Mouse (Mus musculus) thymus, postnatal 4 days (tissue): ENCODE results near the gene Sergef.

Experiments used
- DNase-seq: peaks from one replicate; pipeline ENCODE4 v3.0.0; 2021

Sergef gene

GRCm38 (mm10) chr7:46569509-46569908 is 70.1 kb downstream of the Sergef start:
- DNase-seq, result peak; percentile 74

GRCm38 (mm10) chr7:46566318-46567007 is 73.1 kb downstream of the Sergef start:
- DNase-seq, result no peak

DNA sequence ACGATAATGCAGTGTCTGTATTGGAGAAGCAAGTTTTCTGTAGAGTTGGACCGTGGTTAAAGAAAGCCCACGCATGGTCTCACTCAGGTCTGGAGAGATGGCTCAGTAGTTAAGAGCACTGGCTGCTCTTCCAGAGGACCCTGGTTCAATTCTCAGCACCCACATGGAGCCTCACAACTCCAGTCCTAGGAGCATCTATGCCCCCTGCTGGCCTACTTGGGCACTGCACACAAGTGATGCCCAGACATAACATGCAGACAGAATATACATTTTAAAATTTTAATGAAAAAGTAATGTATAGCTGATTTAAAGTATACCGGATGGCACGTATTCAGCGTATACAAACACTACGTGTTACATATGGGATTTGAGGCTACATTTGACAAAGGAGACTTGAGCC is 74.2 kb downstream of the Sergef start:
- DNase-seq, result peak; percentile 27

GRCm38 (mm10) chr7:46563801-46564200 is 75.8 kb downstream of the Sergef start:
- peak; percentile 48 for DNase-seq

- no peak for DNase-seq
Observed at GRCm38 (mm10) chr7:46560061-46560460, 79.5 kb downstream of the Sergef start.

DNA sequence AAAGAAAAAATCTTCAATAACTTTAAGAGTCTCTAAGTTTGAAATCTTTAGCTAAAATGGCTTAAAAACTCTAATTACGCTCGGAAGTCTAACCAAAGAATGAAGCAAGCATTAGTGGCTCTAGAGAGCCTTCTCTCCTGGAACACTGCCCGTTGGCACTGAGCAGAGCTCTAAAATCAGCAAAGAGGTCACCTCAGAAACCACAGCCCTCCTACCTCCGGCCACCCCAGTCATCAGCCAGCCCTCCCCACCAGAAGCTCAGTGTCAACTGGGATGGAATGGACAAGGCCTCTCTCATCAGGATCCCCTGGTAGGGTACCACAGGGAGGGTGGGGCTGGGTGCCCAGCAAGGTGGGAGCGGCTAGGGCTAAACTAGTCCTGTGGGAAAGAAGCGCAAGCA is 80.0 kb downstream of the Sergef start:
- no peak for DNase-seq

- no peak for DNase-seq
Observed at GRCm38 (mm10) chr7:46559006-46559405, 80.6 kb downstream of the Sergef start.

- no peak for DNase-seq
Observed at GRCm38 (mm10) chr7:46557996-46558395, 81.6 kb downstream of the Sergef start.

- no peak for DNase-seq
Observed at GRCm38 (mm10) chr7:46557387-46557786, 82.2 kb downstream of the Sergef start.

DNA sequence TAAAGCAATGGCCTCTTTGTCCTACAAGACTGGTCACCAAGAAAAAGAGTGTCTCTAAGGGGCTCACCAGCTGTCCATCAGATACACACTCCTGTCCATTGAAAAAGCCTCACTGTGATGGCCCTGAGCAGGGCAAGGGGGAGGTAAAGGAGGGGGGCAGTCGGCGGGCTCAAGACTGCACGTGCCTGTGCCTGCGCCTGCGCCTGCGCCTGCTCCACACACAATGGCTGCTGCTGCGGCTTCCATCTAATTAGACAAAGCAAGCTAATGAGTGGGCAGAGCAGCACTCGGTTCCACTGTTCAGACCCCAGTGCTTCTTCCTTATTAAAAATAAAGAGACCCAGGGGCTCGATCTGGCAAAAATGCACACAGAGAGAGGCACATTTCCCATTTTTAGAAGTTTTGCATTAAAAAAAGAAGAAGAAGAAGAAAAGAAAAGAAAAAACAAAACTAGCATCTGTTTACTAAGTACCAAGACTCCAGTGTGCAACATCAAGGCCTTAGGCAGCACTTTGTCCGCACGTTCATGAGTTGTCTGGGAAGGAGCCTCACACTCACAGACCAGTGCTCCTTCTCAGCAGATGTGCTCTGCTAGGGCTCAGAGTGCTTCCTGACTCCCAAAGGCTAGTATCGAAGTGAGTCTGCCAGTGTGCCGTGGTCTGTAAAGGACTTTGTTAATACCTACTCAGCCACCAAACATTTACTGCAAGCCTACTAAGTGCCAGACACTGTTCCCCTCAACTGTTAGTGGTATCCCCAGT is 83.1 kb downstream of the Sergef start:
- no peak for DNase-seq

- DNase-seq, result no peak
Observed at GRCm38 (mm10) chr7:46555731-46556130, 83.9 kb downstream of the Sergef start.

DNA sequence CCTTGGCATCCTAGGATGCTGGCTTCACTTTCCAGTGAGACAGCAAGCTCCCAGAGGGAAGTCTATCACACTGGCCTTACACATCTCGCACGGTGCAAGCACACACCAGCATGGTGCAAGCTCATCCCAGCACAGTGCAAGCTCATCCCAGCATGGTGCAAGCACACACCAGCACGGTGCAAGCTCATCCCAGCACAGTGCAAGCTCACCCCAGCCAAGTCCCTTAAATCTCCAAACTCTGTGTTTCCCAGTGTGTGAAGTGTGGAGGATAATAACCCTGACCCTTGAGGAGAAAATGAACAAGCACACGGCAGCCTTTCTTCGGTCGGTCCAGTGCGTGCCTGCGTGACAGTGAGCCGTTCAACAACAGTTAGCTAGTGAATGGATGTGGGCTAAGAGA is 84.8 kb downstream of the Sergef start:
- no peak for DNase-seq

DNA sequence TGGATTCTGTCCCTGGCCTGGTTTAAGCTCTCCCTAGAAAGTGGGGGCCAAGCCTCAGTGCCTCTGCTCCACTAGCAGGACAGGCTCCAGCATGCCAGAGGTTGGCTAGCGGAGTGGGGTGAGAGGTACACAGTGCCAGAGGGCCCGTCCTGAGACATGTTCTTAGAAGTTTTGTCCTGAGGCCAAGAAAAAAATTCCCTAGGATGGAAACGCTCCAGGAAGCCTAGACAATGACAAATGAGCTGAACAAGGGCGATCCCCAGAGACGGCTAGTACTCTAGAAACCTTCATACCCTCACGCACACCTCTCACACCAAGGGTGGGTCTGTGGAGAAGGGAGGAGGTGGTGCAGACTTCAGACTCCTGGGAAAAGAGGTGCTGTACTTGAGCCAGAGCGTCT is 85.6 kb downstream of the Sergef start:
- no peak for DNase-seq

DNA sequence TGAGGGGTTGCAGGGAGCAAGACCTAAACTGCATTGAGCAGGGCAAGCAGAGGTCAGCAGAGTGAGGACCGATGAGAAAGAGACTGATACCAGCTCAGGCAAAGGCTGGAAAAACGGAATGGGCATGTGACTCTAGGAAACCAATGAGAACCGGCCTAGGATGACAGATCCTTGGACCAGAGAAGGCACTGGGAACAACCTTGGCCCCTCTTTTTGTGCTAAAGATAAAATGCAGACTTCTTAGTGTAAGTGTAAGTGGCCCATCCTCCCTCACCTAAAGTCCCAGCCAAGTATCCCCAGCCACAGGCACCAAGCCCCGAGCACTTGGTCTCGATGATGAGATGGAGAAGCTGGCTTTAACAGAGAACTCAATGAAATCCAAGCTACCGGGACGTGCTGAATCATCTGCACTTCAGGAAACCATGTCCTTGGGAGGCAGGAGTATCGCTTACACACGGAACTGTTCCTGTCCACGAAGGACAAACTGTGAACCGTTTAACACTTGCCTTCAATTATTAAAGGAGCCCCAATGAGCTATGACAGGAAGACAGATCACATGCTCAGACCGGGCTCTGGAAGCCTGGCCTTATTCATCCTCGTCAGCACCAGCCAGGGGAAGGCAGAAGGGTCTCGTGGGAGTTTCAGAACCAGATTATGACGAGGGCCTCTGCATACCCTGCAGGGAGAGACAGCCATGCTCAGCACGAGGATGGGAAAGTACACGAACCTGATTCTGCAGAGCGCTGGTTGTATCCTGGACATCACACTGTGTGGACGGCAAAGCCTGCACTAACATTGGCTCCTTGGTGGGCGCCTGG is 87.5 kb downstream of the Sergef start:
- no peak for DNase-seq

DNA sequence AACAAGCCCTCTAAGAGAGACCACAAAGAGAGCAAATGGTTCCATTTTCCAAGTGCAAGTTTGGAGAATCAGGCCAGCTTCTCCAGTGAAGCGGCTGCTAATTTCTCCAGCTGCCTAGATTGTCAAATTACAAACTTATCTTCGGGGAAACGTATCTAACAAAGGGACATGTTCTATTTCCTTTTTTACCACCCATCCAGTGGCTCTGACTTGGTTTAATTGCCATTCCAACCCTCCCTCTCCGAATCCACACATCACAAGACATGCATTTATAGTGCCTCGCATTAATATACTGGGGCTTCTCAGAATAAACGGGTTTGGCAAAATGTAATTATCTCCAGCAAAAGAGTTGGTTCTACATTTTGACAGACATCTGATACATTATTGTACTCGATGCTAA is 88.4 kb downstream of the Sergef start:
- no peak for DNase-seq

- DNase-seq, result no peak
Observed at GRCm38 (mm10) chr7:46548124-46548523, 91.5 kb downstream of the Sergef start.

DNA sequence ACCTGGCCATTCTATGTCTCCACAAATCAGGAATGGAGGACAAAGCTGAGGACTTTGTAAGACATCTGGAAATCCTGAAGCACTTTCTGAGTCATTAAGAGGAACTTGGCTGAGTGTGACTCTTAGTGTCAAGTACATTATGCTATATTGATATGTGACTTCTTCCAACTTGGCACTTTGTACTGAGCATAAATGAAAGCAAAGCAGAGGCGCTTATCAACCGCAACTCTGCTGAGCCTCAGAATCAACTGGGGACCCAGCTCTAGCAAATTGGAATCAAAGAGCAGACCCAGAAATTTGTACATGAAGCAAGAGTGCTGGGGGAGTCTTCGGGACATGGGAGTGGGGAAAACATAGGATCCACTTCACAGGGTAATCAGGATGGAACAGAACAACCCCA is 92.0 kb downstream of the Sergef start:
- no peak for DNase-seq

- DNase-seq, result no peak
Observed at GRCm38 (mm10) chr7:46546539-46546938, 93.1 kb downstream of the Sergef start.

GRCm38 (mm10) chr7:46544195-46544641 is 95.4 kb downstream of the Sergef start:
- peak; percentile 54 for DNase-seq

- no peak for DNase-seq
Observed at GRCm38 (mm10) chr7:46542117-46542516, 97.5 kb downstream of the Sergef start.

GRCm38 (mm10) chr7:46540616-46541015 is 99.0 kb downstream of the Sergef start:
- no peak for DNase-seq

GRCm38 (mm10) chr7:46536456-46537097 is 103.0 kb downstream of the Sergef start:
- DNase-seq, result no peak

DNA sequence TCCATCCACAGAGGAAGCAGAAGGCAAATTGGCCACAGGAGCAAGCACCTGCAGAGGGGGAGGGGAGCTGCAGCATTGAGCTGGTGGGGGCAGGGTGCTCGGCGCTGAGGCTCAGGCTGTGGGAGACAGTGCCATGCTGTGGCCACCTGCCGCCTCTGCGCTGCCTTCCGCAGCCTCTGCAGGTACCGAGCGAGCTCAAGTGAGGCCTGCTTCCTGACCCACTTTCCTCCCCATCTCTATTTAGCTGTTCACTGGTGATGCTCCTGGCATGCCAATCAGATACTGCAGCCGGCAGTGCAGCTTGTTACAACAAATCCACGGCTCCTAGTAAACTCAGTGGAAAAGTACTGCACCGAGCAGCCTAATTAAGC is 104.2 kb downstream of the Sergef start:
- peak; percentile 87 for DNase-seq
